Mouse (Mus musculus) right cerebral cortex, postnatal 4 days (tissue): ENCODE measurements around the gene Anxa5.

Experiments
- DNase-seq: peaks from one replicate; pipeline ENCODE4 v3.0.0-alpha.2; 2022

The Anxa5 gene

GRCm38 (mm10) chr3:36446506-36446905, 29.2 kb downstream of the Anxa5 start:
- no peak for DNase-seq

DNA sequence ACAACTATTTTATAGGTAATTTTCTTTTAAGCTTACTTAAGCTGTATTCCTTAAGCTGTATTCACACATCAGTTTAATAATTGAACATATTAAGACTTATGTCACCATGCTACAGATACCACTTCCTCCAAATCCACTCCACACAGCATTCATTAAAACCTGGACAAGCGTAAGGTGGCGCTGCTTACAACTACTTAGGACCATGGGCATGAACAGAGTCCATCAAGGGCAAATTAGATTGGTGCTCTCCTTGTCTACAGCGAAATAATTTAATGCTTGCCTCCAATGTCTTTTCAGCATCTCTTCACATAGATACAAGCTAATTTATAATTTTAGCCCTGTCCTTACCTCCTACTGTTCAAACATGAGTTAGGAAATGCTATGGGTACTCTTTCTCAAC, 29.7 kb downstream of the Anxa5 start:
- DNase-seq, result no peak

GRCm38 (mm10) chr3:36442426-36442825, 33.3 kb downstream of the Anxa5 start:
- peak; percentile 61 for DNase-seq

DNA sequence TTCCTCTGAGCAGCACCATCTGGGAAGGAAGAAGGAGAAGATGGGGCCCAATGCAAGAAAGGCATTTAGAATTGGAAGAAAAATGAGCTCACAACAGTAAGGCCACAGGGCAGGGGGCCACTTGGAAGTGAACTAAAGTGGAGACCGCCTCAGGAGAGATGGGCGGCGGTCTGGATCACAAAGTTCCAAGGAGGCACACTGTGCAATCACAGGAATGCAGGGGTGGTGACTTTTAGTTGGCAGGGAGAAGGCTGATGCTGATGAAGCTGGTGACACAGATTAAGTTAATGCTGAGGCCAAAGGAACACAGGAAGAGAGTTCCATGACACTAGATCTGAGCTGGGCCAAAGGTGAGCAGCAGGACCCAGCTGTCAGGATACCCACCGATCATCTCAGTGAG, 35.4 kb downstream of the Anxa5 start:
- DNase-seq, result no peak

GRCm38 (mm10) chr3:36430360-36430759, 45.3 kb downstream of the Anxa5 start:
- DNase-seq, result no peak

GRCm38 (mm10) chr3:36427386-36427785, 48.3 kb downstream of the Anxa5 start:
- no peak for DNase-seq

GRCm38 (mm10) chr3:36409456-36409855, 66.2 kb downstream of the Anxa5 start:
- no peak for DNase-seq

DNA sequence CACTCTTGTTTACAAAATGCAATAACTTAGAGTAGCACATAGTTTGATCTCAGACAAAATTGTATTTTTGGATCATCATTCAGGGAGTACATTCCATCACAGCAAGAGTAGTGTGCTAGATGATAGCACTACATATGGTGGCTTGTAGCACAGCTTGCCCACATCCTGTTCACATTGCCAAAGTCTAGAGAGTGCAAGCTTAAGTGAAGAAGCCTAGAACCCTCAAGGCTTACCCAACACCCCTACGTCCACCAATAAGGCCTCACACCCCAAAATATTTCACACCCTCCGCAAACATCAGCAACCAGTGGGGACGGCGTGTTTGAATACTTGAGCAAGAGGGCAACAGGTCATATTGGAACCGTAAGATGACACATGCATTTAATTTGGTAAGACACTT, 68.7 kb downstream of the Anxa5 start:
- DNase-seq, result no peak

DNA sequence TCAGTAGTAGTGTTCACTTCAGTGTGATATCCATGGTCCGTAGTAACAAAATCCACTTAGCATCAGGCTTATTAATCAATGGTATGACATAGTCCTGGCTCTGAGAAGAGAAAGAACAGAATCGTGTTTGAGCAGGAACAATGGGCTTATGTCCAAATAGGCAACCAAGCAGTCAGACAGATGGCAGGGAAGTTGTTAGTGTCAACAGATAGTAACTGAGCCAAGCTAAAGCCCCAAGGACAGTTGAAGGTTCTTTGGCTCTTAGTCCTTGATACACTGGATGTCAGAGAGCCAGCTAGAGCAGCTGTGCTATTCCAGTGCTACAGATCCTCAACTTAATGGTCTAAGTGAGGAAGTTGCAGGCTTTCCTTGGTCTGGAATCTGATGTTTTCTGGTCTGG, 69.4 kb downstream of the Anxa5 start:
- no peak for DNase-seq

- DNase-seq, result no peak
These were observed 73.8 kb downstream of the Anxa5 start for GRCm38 (mm10) chr3:36401900-36402299.

GRCm38 (mm10) chr3:36400657-36401056, 75.0 kb downstream of the Anxa5 start:
- no peak for DNase-seq
